Mouse (Mus musculus): Measurements from ENCODE around the gene B4galt7.
"Not testable (repeated sequence)": the region's sequence is repeated elsewhere in the genome, so short reads cannot be mapped to it uniquely, and the experiment has no call there.

Gene B4galt7

GRCm38 (mm10) chr13:55599566-55600540, at the start of gene B4galt7:
B4galt7 (plus strand) TSS chr13:55599896.
- peak; percentile 68 for DNase-seq (ENCODE audit: extremely low read depth, low read depth)

GRCm38 (mm10) chr13:55555921-55556320, 43.8 kb upstream of the B4galt7 start:
- DNase-seq (ENCODE audit: extremely low read depth, low read depth): no peak

GRCm38 (mm10) chr13:55557499-55557898, 42.2 kb upstream of the B4galt7 start:
- no peak for DNase-seq (ENCODE audit: extremely low read depth, low read depth)

GRCm38 (mm10) chr13:55563266-55563879, 36.3 kb upstream of the B4galt7 start:
- DNase-seq (ENCODE audit: extremely low read depth, low read depth): no peak

- no peak for DNase-seq (ENCODE audit: extremely low read depth, low read depth)
Observed at GRCm38 (mm10) chr13:55567001-55567400, 32.7 kb upstream of the B4galt7 start.

- no peak for DNase-seq (ENCODE audit: extremely low read depth, low read depth)
Observed at GRCm38 (mm10) chr13:55567949-55568348, 31.7 kb upstream of the B4galt7 start.

GRCm38 (mm10) chr13:55568524-55568923, 31.2 kb upstream of the B4galt7 start:
- DNase-seq (ENCODE audit: extremely low read depth, low read depth): not testable (repeated sequence)

- DNase-seq (ENCODE audit: extremely low read depth, low read depth): no peak
Observed at GRCm38 (mm10) chr13:55569726-55570285, 29.9 kb upstream of the B4galt7 start.

- DNase-seq (ENCODE audit: extremely low read depth, low read depth): no peak
Observed at GRCm38 (mm10) chr13:55570286-55570973, 29.3 kb upstream of the B4galt7 start.

GRCm38 (mm10) chr13:55571027-55571751, 28.5 kb upstream of the B4galt7 start, which contains the start of gene Fam193b:
Fam193b (minus strand) TSS chr13:55571120.
- DNase-seq (ENCODE audit: extremely low read depth, low read depth): peak; percentile 73

GRCm38 (mm10) chr13:55571977-55572376, 27.7 kb upstream of the B4galt7 start:
- no peak for DNase-seq (ENCODE audit: extremely low read depth, low read depth)

GRCm38 (mm10) chr13:55573432-55573831, 26.3 kb upstream of the B4galt7 start, which contains the start of gene Tmed9:
Tmed9 (plus strand) TSS chr13:55573732.
- no peak for DNase-seq (ENCODE audit: extremely low read depth, low read depth)

GRCm38 (mm10) chr13:55574321-55574720, 25.4 kb upstream of the B4galt7 start:
- no peak for DNase-seq (ENCODE audit: extremely low read depth, low read depth)

GRCm38 (mm10) chr13:55575932-55576331, 23.8 kb upstream of the B4galt7 start:
- DNase-seq (ENCODE audit: extremely low read depth, low read depth): no peak

- DNase-seq (ENCODE audit: extremely low read depth, low read depth): not testable (repeated sequence)
Observed at GRCm38 (mm10) chr13:55576872-55577271, 22.8 kb upstream of the B4galt7 start.

GRCm38 (mm10) chr13:55578086-55578485, 21.6 kb upstream of the B4galt7 start:
- no peak for DNase-seq (ENCODE audit: extremely low read depth, low read depth)

- no peak for DNase-seq (ENCODE audit: extremely low read depth, low read depth)
Observed at GRCm38 (mm10) chr13:55591961-55592490, 7.7 kb upstream of the B4galt7 start.

GRCm38 (mm10) chr13:55592512-55593253, 7.0 kb upstream of the B4galt7 start:
- peak; percentile 94 for DNase-seq (ENCODE audit: extremely low read depth, low read depth)

- no peak for DNase-seq (ENCODE audit: extremely low read depth, low read depth)
Observed at GRCm38 (mm10) chr13:55593254-55593747, 6.4 kb upstream of the B4galt7 start.

Data from MEL-GATA-1-ER (cell line).